Mouse (Mus musculus) embryonic facial prominence, embryonic 11.5 days (tissue): ENCODE measurements around the gene Cxcr4. TPM values are rescaled to one million over a fixed set of nuclear protein-coding genes. Genes with fewer than 3 reads are reported as not detected.
A peak's percentile ranks its signal among the peaks of the same experiment; 100 is the strongest.

ENCODE experiments used
- ATAC-seq: fragments of 200-750 bp; cut with Nextera tagmentation; replicated peaks from 2 replicates; pipeline ENCODE4 v1.8.0; 2017; ENCODE audit warnings: low read depth; ENCODE audit not compliant: insufficient number of reproducible peaks, low FRiP score, low TSS enrichment
- DNase-seq: peaks from one replicate; pipeline ENCODE4 v3.0.0-alpha.2; 2015; ENCODE audit warnings: low spot score
- H3K27ac ChIP-seq: fragments of 300-500 bp; sonication (generic); replicated peaks from 2 replicates; pipeline ENCODE4 v1.5.1; 2014; ENCODE audit warnings: mild to moderate bottlenecking, low read depth, low read length, control low read depth
- H3K27me3 ChIP-seq: fragments of 300-500 bp; sonication (generic); 2 replicates; pipeline ENCODE4 v1.6.1; 2014; ENCODE audit warnings: mild to moderate bottlenecking, low read length, moderate library complexity, mixed read lengths; ENCODE audit not compliant: control insufficient read depth, insufficient read depth
- H3K36me3 ChIP-seq: fragments of 300-500 bp; sonication (generic); replicated peaks from 2 replicates; pipeline ENCODE4 v1.6.1; 2014; ENCODE audit warnings: low read depth, mild to moderate bottlenecking, low read length, moderate library complexity, mixed read lengths; ENCODE audit not compliant: control insufficient read depth, insufficient read depth
- H3K4me1 ChIP-seq: fragments of 300-500 bp; sonication (generic); 2 replicates; pipeline ENCODE4 v1.6.1; 2014; ENCODE audit warnings: low read length, mixed read lengths; ENCODE audit not compliant: control insufficient read depth, insufficient read depth
- H3K4me2 ChIP-seq: fragments of 300-500 bp; sonication (generic); 2 replicates; pipeline ENCODE4 v1.6.1; 2014; ENCODE audit warnings: low read depth, mild to moderate bottlenecking, control low read depth, low read length, moderate library complexity
- H3K4me3 ChIP-seq: fragments of 300-500 bp; sonication (generic); 2 replicates; pipeline ENCODE4 v1.5.1; 2014; ENCODE audit warnings: low read depth, low read length, control low read depth
- H3K9ac ChIP-seq: fragments of 300-500 bp; sonication (generic); replicated peaks from 2 replicates; pipeline ENCODE4 v1.6.1; 2014; ENCODE audit warnings: mild to moderate bottlenecking, control low read depth, low read length
- H3K9me3 ChIP-seq: fragments of 300-500 bp; sonication (generic); replicated peaks from 2 replicates; pipeline ENCODE4 v1.6.1; 2016; ENCODE audit warnings: mild to moderate bottlenecking, low read length, inconsistent platforms, mixed read lengths; ENCODE audit not compliant: control insufficient read depth
- WGBS: fragments of 180-500 bp; shearing (Covaris S2); extraction: QIAGEN DNeasy Blood & Tissue Kit; methylation state at CpG from one replicate; pipeline ENCODE4 v1.1.7; 2014; 5-methylcytosine and 5-hydroxymethylcytosine counted together
- polyA plus RNA-seq: library from polyadenylated mRNA; unstranded; fragments of >200 nt; fragmentation: Nextera tagmentation; extraction: Ambion mirVana; gene quantifications from 2 replicates; pipeline ENCODE4 v1.2.1, GENCODE M21; 2014

The Cxcr4 gene
- polyA plus RNA-seq, 1 experiment from 2014 or later, result 6.8 TPM

- H3K27ac ChIP-seq, result no peak overlapping the region
- ATAC-seq (no peak), DNase-seq (no peak)
- WGBS, result 49% methylated on average over 4 of the region's 4 CpGs
- H3K4me3 ChIP-seq, result no peak overlapping the region
- no peak overlapping the region for H3K4me2 ChIP-seq
- no peaks in the 10 kb centered on the region for H3K4me1 ChIP-seq
- H3K36me3 ChIP-seq, result no peaks in the 10 kb centered on the region
- H3K27me3 ChIP-seq, result no peaks in the 10 kb centered on the region
- no peaks in the 10 kb centered on the region for H3K9me3 ChIP-seq
- no peak overlapping the region for H3K9ac ChIP-seq
Observed at GRCm38 (mm10) chr1:128623594-128623887, 31.4 kb upstream of the Cxcr4 start.

GRCm38 (mm10) chr1:128622867-128623593 is 30.9 kb upstream of the Cxcr4 start:
- ATAC-seq (peak; percentile 50; the same call in 1 of the 2 replicates), DNase-seq (peak; percentile 25)
- H3K4me3 ChIP-seq, result no peak overlapping the region
- no peak overlapping the region for H3K9ac ChIP-seq
- H3K27ac ChIP-seq, result no peak overlapping the region
- H3K27me3 ChIP-seq, result no peaks in the 10 kb centered on the region
- 69% methylated on average over 9 of the region's 9 CpGs for WGBS
- H3K36me3 ChIP-seq, result no peaks in the 10 kb centered on the region
- H3K4me2 ChIP-seq, result no peak overlapping the region
- no peaks in the 10 kb centered on the region for H3K9me3 ChIP-seq
- no peaks in the 10 kb centered on the region for H3K4me1 ChIP-seq

- no peak overlapping the region for H3K4me3 ChIP-seq
- no peak overlapping the region for H3K4me2 ChIP-seq
- ATAC-seq (no peak), DNase-seq (no peak)
- no peaks in the 10 kb centered on the region for H3K27me3 ChIP-seq
- WGBS, result 89% methylated on average over 13 of the region's 13 CpGs
- H3K4me1 ChIP-seq, result no peaks in the 10 kb centered on the region
- H3K36me3 ChIP-seq, result no peaks in the 10 kb centered on the region
- no peaks in the 10 kb centered on the region for H3K9me3 ChIP-seq
- no peak overlapping the region for H3K27ac ChIP-seq
- no peak overlapping the region for H3K9ac ChIP-seq
Observed at GRCm38 (mm10) chr1:128617654-128618310, 25.7 kb upstream of the Cxcr4 start.

GRCm38 (mm10) chr1:128616586-128616985 is 24.5 kb upstream of the Cxcr4 start:
- no peak for DNase-seq
- no peaks in the 10 kb centered on the region for H3K4me1 ChIP-seq
- no peak for ATAC-seq
- H3K27ac ChIP-seq, result no peak overlapping the region
- no peak overlapping the region for H3K4me3 ChIP-seq
- no peaks in the 10 kb centered on the region for H3K27me3 ChIP-seq
- H3K36me3 ChIP-seq, result no peaks in the 10 kb centered on the region
- H3K9ac ChIP-seq, result no peak overlapping the region
- no peaks in the 10 kb centered on the region for H3K9me3 ChIP-seq
- 39% methylated on average over 2 of the region's 2 CpGs for WGBS
- H3K4me2 ChIP-seq, result no peak overlapping the region

- H3K4me1 ChIP-seq, result no peaks in the 10 kb centered on the region
- H3K27me3 ChIP-seq, result no peaks in the 10 kb centered on the region
- no peaks in the 10 kb centered on the region for H3K36me3 ChIP-seq
- H3K4me3 ChIP-seq, result no peak overlapping the region
- no peak for DNase-seq
- 69% methylated on average over 2 of the region's 2 CpGs for WGBS
- H3K4me2 ChIP-seq, result no peak overlapping the region
- no peaks in the 10 kb centered on the region for H3K9me3 ChIP-seq
- H3K9ac ChIP-seq, result no peak overlapping the region
- H3K27ac ChIP-seq, result no peak overlapping the region
- ATAC-seq, result no peak
Observed at GRCm38 (mm10) chr1:128615459-128615806, 23.3 kb upstream of the Cxcr4 start.

GRCm38 (mm10) chr1:128614653-128615458 is 22.8 kb upstream of the Cxcr4 start:
- Histone ChIP-seq H3K9ac (no peak overlapping the region), H3K4me2 (no peak overlapping the region), H3K27ac (no peak overlapping the region), H3K27me3 (no peaks in the 10 kb centered on the region), H3K4me1 (no peaks in the 10 kb centered on the region), H3K4me3 (no peak overlapping the region), H3K9me3 (no peaks in the 10 kb centered on the region), H3K36me3 (no peaks in the 10 kb centered on the region)
- ATAC-seq (no peak), DNase-seq (no peak)
- 81% methylated on average over 7 of the region's 7 CpGs for WGBS

GRCm38 (mm10) chr1:128608119-128608518 is 16.0 kb upstream of the Cxcr4 start:
- H3K9me3 ChIP-seq, result no peaks in the 10 kb centered on the region
- no peak overlapping the region for H3K4me3 ChIP-seq
- H3K27ac ChIP-seq, result no peak overlapping the region
- DNase-seq (no peak), ATAC-seq (no peak)
- H3K4me2 ChIP-seq, result no peak overlapping the region
- WGBS, result 72% methylated on average over 6 of the region's 6 CpGs
- H3K36me3 ChIP-seq, result no peaks in the 10 kb centered on the region
- H3K4me1 ChIP-seq, result no peaks in the 10 kb centered on the region
- no peaks in the 10 kb centered on the region for H3K27me3 ChIP-seq
- no peak overlapping the region for H3K9ac ChIP-seq

- ATAC-seq (no peak), DNase-seq (no peak)
- Histone ChIP-seq H3K4me1 (no peaks in the 10 kb centered on the region), H3K27ac (no peak overlapping the region), H3K4me2 (no peak overlapping the region), H3K4me3 (no peak overlapping the region), H3K36me3 (no peaks in the 10 kb centered on the region), H3K9ac (no peak overlapping the region), H3K9me3 (no peaks in the 10 kb centered on the region), H3K27me3 (no peaks in the 10 kb centered on the region)
- WGBS, result 62% methylated on average over 3 of the region's 3 CpGs
Observed at GRCm38 (mm10) chr1:128607423-128607822, 15.3 kb upstream of the Cxcr4 start.
